Mouse (Mus musculus) ES-Bruce4 (cell line): ENCODE measurements around the gene Pacrg. TPM values are rescaled to one million over a fixed set of nuclear protein-coding genes. Genes with fewer than 3 reads are reported as not detected.

ENCODE experiments used
- H3K27ac ChIP-seq: 2 replicates; pipeline ENCODE4 v1.5.1; 2012; ENCODE audit warnings: low read length, inconsistent platforms; ENCODE audit not compliant: insufficient read depth
- H3K27me3 ChIP-seq: 2 replicates; pipeline ENCODE4 v1.6.1; 2012; ENCODE audit warnings: mild to moderate bottlenecking, low read length, inconsistent platforms; ENCODE audit not compliant: control insufficient read depth, poor library complexity, insufficient read depth, severe bottlenecking
- H3K36me3 ChIP-seq: 2 replicates; pipeline ENCODE4 v1.6.1; 2012; ENCODE audit warnings: inconsistent platforms, mild to moderate bottlenecking, low read length, moderate library complexity; ENCODE audit not compliant: control insufficient read depth, poor library complexity, insufficient read depth, severe bottlenecking
- H3K4me1 ChIP-seq: one replicate; pipeline ENCODE4 v1.8.1; 2011; ENCODE audit warnings: low read length; ENCODE audit not compliant: control insufficient read depth, insufficient read depth
- H3K4me3 ChIP-seq: 2 replicates; pipeline ENCODE4 v1.5.1; 2011; ENCODE audit warnings: low read depth, mild to moderate bottlenecking, low read length
- H3K9ac ChIP-seq: 2 replicates; pipeline ENCODE4 v1.6.1; 2012; ENCODE audit warnings: low read depth, mild to moderate bottlenecking, inconsistent platforms; ENCODE audit not compliant: poor library complexity, severe bottlenecking
- H3K9me3 ChIP-seq: replicated peaks from 2 replicates; pipeline ENCODE4 v1.6.1; 2012; ENCODE audit warnings: mild to moderate bottlenecking, low read length, inconsistent platforms; ENCODE audit not compliant: control insufficient read depth, poor library complexity, insufficient read depth, severe bottlenecking
- CTCF ChIP-seq: IDR thresholded peaks from one replicate; pipeline ENCODE4 v1.8.1; 2011; ENCODE audit warnings: low read depth, low read length
- EP300 ChIP-seq: IDR thresholded peaks from 2 replicates; pipeline ENCODE4 v1.6.1; 2011; ENCODE audit warnings: low read depth, low read length; ENCODE audit not compliant: insufficient read depth
- POLR2A ChIP-seq: IDR thresholded peaks from one replicate; pipeline ENCODE4 v1.8.1; 2011; ENCODE audit warnings: low read length; ENCODE audit not compliant: insufficient read depth
- polyA plus RNA-seq: library from polyadenylated mRNA; stranded (reverse); fragments of >200 nt; gene quantifications from 2 replicates; pipeline ENCODE4 v1.2.4, GENCODE M21; 2011; ENCODE audit warnings: low read depth; ENCODE audit not compliant: missing spikeins, insufficient read depth, insufficient read length

The Pacrg gene
- polyA plus RNA-seq, 1 experiment, result 0.54 TPM

DNA sequence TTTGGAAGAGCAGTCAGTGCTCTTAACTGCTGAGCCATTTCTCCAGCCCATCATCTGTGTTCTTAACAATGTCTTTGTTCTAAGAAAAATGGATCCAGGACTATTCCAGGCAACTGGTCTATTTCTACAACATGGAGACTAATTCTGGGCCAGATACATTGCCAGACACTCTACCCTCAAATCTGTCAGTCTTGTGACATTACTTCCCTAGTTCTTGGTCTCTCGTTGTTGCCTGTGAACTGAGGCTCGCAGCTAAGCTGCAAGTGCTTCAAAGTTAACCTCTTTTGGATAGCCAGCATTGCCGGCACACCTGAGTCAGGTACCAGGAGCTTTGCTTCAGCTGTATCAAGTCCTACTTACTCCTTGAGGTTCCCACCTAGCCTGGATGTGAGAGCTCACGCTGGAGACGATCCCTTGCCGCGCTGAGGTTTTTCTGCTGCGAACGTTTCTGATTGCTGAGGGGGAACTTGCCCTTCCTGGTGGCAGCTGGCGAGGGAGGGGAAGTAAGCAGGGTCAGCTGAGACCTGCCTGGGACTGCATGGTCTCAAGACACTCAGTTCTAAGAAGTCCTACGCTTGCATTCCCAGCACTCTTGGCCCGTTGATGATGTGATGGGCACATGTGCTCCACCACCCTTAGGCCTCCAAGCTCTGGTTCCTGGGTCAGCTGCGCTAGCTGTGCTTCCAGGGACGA, 447.6 kb downstream of the Pacrg start:
- TF ChIP-seq CTCF, result no peak
- TF ChIP-seq POLR2A, result no peak
- no peak for TF ChIP-seq EP300
- H3K9me3 ChIP-seq, result no peaks in the 10 kb centered on the region
- H3K27ac ChIP-seq, result no peak overlapping the region
- H3K9ac ChIP-seq, result no peak overlapping the region
- peaks cover 1% of the 10 kb centered on the region for H3K4me1 ChIP-seq
- no peaks in the 10 kb centered on the region for H3K27me3 ChIP-seq
- no peaks in the 10 kb centered on the region for H3K36me3 ChIP-seq
- H3K4me3 ChIP-seq, result no peak overlapping the region

GRCm38 (mm10) chr17:10390232-10391172, 449.6 kb downstream of the Pacrg start:
- Histone ChIP-seq H3K4me3 (no peak overlapping the region), H3K27me3 (no peaks in the 10 kb centered on the region), H3K9ac (no peak overlapping the region), H3K36me3 (no peaks in the 10 kb centered on the region), H3K27ac (no peak overlapping the region), H3K9me3 (no peaks in the 10 kb centered on the region), H3K4me1 (peaks cover 1% of the 10 kb centered on the region)
- TF ChIP-seq CTCF, result no peak
- no peak for TF ChIP-seq EP300
- no peak for TF ChIP-seq POLR2A

DNA sequence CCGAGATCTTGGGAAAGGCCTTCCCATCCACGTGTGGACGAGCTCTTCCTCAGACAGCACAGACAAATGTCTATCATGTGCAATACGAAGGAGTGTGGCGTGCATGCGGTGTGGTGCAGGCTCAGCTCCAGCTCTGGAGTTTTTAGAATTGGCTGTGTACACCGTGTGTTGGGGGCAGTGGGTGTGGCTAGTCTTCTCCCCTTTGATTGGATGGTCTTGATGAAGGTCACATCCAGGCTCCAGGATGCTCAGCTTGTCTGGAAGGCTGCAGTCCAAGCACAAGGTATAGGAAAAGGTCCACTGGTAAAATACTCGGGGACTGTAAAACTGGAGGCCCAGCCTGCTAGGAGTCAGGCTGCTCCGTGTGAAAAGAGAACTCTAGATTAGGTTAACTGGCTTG, 450.4 kb downstream of the Pacrg start:
- TF ChIP-seq EP300 (no peak), POLR2A (no peak), CTCF (no peak)
- no peak overlapping the region for H3K27ac ChIP-seq

DNA sequence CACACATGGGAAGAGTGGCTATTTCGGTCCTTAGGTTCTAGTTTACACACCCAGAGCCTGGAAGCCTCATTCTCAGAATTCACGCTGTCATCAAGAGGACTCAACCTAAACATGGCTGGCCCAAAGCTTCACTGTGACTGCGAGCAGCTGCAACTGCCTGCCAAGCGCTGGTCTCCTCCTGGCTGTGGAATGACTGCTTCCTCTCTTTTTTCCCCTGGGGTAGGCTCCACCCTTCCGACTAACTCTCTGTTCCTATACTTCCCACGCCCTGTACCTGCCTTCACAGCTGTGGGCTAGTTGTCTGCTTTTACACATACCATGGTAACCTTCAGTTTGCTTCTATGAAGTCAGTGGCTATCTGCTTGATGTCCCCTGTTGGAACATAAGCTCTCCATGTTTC, 453.6 kb downstream of the Pacrg start:
- H3K4me1 ChIP-seq, result peaks cover 1% of the 10 kb centered on the region
- no peaks in the 10 kb centered on the region for H3K27me3 ChIP-seq

More for the DNA sequence above, 450.4 kb downstream of the Pacrg start:
- Histone ChIP-seq H3K9me3 (no peaks in the 10 kb centered on the region), H3K27me3 (no peaks in the 10 kb centered on the region), H3K4me3 (no peak overlapping the region), H3K9ac (no peak overlapping the region), H3K36me3 (no peaks in the 10 kb centered on the region), H3K4me1 (peaks cover 1% of the 10 kb centered on the region)

GRCm38 (mm10) chr17:10383406-10383805, 456.7 kb downstream of the Pacrg start:
- H3K27me3 ChIP-seq, result no peaks in the 10 kb centered on the region
- TF ChIP-seq POLR2A, result no peak
- no peak for TF ChIP-seq EP300
- no peak for TF ChIP-seq CTCF
- H3K36me3 ChIP-seq, result no peaks in the 10 kb centered on the region
- H3K9ac ChIP-seq, result no peak overlapping the region
- 0 out of 2 replicates have a peak, but pooled peaks cover 4% of the 10 kb centered on the region for H3K9me3 ChIP-seq
- peaks cover 4% of the 10 kb centered on the region for H3K4me1 ChIP-seq
- H3K27ac ChIP-seq, result no peak overlapping the region
- H3K4me3 ChIP-seq, result no peak overlapping the region

More for the DNA sequence above, 453.6 kb downstream of the Pacrg start:
- H3K27ac ChIP-seq, result no peak overlapping the region
- TF ChIP-seq EP300 (no peak), POLR2A (no peak), CTCF (no peak)
- no peaks in the 10 kb centered on the region for H3K36me3 ChIP-seq
- no peaks in the 10 kb centered on the region for H3K9me3 ChIP-seq
- no peak overlapping the region for H3K9ac ChIP-seq
- H3K4me3 ChIP-seq, result no peak overlapping the region
